Mouse (Mus musculus) forebrain, embryonic 15.5 days (tissue): Measurements from ENCODE around the gene Wdr4. TPM values are rescaled to one million over a fixed set of nuclear protein-coding genes. Genes with fewer than 3 reads are reported as not detected.

Experiments used
- ATAC-seq: fragments of 200-750 bp; cut with Nextera tagmentation; replicated peaks from 2 replicates; pipeline ENCODE4 v1.8.0; 2017; ENCODE audit warnings: mild to moderate bottlenecking, moderate TSS enrichment, moderate library complexity
- H3K27ac ChIP-seq: fragments of 300-500 bp; sonication (generic); replicated peaks from 2 replicates; pipeline ENCODE4 v1.5.1; 2015; ENCODE audit warnings: mild to moderate bottlenecking, inconsistent platforms
- H3K27me3 ChIP-seq: fragments of 300-500 bp; sonication (generic); 2 replicates; pipeline ENCODE4 v1.6.1; 2015; ENCODE audit warnings: inconsistent platforms
- H3K36me3 ChIP-seq: fragments of 300-500 bp; sonication (generic); 2 replicates; pipeline ENCODE4 v1.6.1; 2015; ENCODE audit warnings: mild to moderate bottlenecking, inconsistent platforms
- H3K4me1 ChIP-seq: fragments of 300-500 bp; sonication (generic); 2 replicates; pipeline ENCODE4 v1.6.1; 2015; ENCODE audit warnings: inconsistent platforms
- H3K4me2 ChIP-seq: fragments of 300-500 bp; sonication (generic); replicated peaks from 2 replicates; pipeline ENCODE4 v1.6.1; 2015; ENCODE audit warnings: mild to moderate bottlenecking, inconsistent platforms
- H3K4me3 ChIP-seq: fragments of 300-500 bp; sonication (generic); 2 replicates; pipeline ENCODE4 v1.5.1; 2015; ENCODE audit warnings: mild to moderate bottlenecking, inconsistent platforms
- H3K9ac ChIP-seq: fragments of 300-500 bp; sonication (generic); replicated peaks from 2 replicates; pipeline ENCODE4 v1.6.1; 2015; ENCODE audit warnings: mild to moderate bottlenecking, inconsistent platforms
- H3K9me3 ChIP-seq: fragments of 300-500 bp; sonication (generic); 2 replicates; pipeline ENCODE4 v1.6.1; 2016; ENCODE audit warnings: inconsistent platforms
- WGBS: fragments of 180-500 bp; shearing (Covaris S2); methylation state at CpG from one replicate; pipeline ENCODE4 v1.1.7; 2015; ENCODE audit warnings: mixed read lengths; 5-methylcytosine and 5-hydroxymethylcytosine counted together
- polyA plus RNA-seq: library from polyadenylated mRNA; unstranded; fragments of >200 nt; fragmentation: Nextera tagmentation; extraction: Ambion mirVana; gene quantifications from 2 replicates; pipeline ENCODE4 v1.2.1, GENCODE M21; 2015

Gene Wdr4
- polyA plus RNA-seq, 1 experiment from 2014 or later: 41.5 TPM

- Histone ChIP-seq H3K9ac (no peak overlapping the region), H3K4me3 (no peak overlapping the region), H3K27ac (no peak overlapping the region), H3K4me2 (no peak overlapping the region), H3K4me1 (no peaks in the 10 kb centered on the region), H3K36me3 (peaks cover 14% of the 10 kb centered on the region), H3K27me3 (no peaks in the 10 kb centered on the region), H3K9me3 (no peaks in the 10 kb centered on the region)
- WGBS: 64% methylated on average over 11 of the region's 11 CpGs
- ATAC-seq: no peak
These were observed 40.5 kb downstream of the Wdr4 start for GRCm38 (mm10) chr17:31479108-31479844.

- Histone ChIP-seq H3K27me3 (no peaks in the 10 kb centered on the region), H3K4me3 (no peak overlapping the region), H3K9ac (no peak overlapping the region), H3K4me2 (no peak overlapping the region), H3K27ac (no peak overlapping the region), H3K4me1 (no peaks in the 10 kb centered on the region), H3K36me3 (peaks cover 20% of the 10 kb centered on the region), H3K9me3 (no peaks in the 10 kb centered on the region)
- no peak for ATAC-seq
- WGBS: 78% methylated on average over 7 of the region's 7 CpGs
These were observed 41.2 kb downstream of the Wdr4 start for GRCm38 (mm10) chr17:31478606-31479005.

GRCm38 (mm10) chr17:31474388-31474787, 45.4 kb downstream of the Wdr4 start:
- Histone ChIP-seq H3K9me3 (no peaks in the 10 kb centered on the region), H3K27ac (no peak overlapping the region), H3K4me1 (peaks cover 8% of the 10 kb centered on the region), H3K27me3 (no peaks in the 10 kb centered on the region), H3K4me2 (no peak overlapping the region), H3K36me3 (peaks cover 54% of the 10 kb centered on the region), H3K4me3 (no peak overlapping the region), H3K9ac (no peak overlapping the region)
- 82% methylated on average over 6 of the region's 6 CpGs for WGBS
- no peak for ATAC-seq

- peaks cover 83% of the 10 kb centered on the region for H3K36me3 ChIP-seq
- 36% methylated on average over 5 of the region's 5 CpGs for WGBS
- H3K9me3 ChIP-seq: no peaks in the 10 kb centered on the region
- ATAC-seq: peak; percentile 60
- H3K27ac ChIP-seq: no peak overlapping the region
- no peak overlapping the region for H3K4me2 ChIP-seq
- H3K9ac ChIP-seq: no peak overlapping the region
- peaks cover 8% of the 10 kb centered on the region for H3K4me1 ChIP-seq
- H3K4me3 ChIP-seq: no peak overlapping the region
- H3K27me3 ChIP-seq: no peaks in the 10 kb centered on the region
These were observed 48.9 kb downstream of the Wdr4 start for GRCm38 (mm10) chr17:31470766-31471418.

- ATAC-seq: no peak
- no peak overlapping the region for H3K9ac ChIP-seq
- H3K4me1 ChIP-seq: peaks cover 8% of the 10 kb centered on the region
- no peak overlapping the region for H3K4me3 ChIP-seq
- no peak overlapping the region for H3K4me2 ChIP-seq
- H3K9me3 ChIP-seq: no peaks in the 10 kb centered on the region
- no peak overlapping the region for H3K27ac ChIP-seq
- no peaks in the 10 kb centered on the region for H3K27me3 ChIP-seq
- H3K36me3 ChIP-seq: peaks cover 79% of the 10 kb centered on the region
- 84% methylated on average over 5 of the region's 5 CpGs for WGBS
These were observed 51.3 kb downstream of the Wdr4 start for GRCm38 (mm10) chr17:31468496-31468895.

GRCm38 (mm10) chr17:31466854-31467253, 52.9 kb downstream of the Wdr4 start:
- Histone ChIP-seq H3K9ac (no peak overlapping the region), H3K36me3 (peaks cover 80% of the 10 kb centered on the region), H3K4me1 (peaks cover 8% of the 10 kb centered on the region), H3K4me3 (no peak overlapping the region), H3K27me3 (no peaks in the 10 kb centered on the region), H3K4me2 (no peak overlapping the region), H3K27ac (no peak overlapping the region), H3K9me3 (no peaks in the 10 kb centered on the region)
- no peak for ATAC-seq
- WGBS: 92% methylated on average over 3 of the region's 3 CpGs

- Histone ChIP-seq H3K9ac (no peak overlapping the region), H3K4me3 (no peak overlapping the region), H3K4me1 (peaks cover 1% of the 10 kb centered on the region; the same call in 1 of the 2 replicates), H3K27ac (no peak overlapping the region), H3K36me3 (peaks cover 72% of the 10 kb centered on the region), H3K27me3 (no peaks in the 10 kb centered on the region), H3K9me3 (no peaks in the 10 kb centered on the region), H3K4me2 (no peak overlapping the region)
- no peak for ATAC-seq
- WGBS: 84% methylated on average over 2 of the region's 2 CpGs
These were observed 57.3 kb downstream of the Wdr4 start for GRCm38 (mm10) chr17:31462506-31462905.

- Histone ChIP-seq H3K4me2 (no peak overlapping the region), H3K27me3 (no peaks in the 10 kb centered on the region), H3K9me3 (no peaks in the 10 kb centered on the region), H3K27ac (no peak overlapping the region), H3K4me1 (peaks cover 10% of the 10 kb centered on the region; the same call in 1 of the 2 replicates), H3K36me3 (peaks cover 63% of the 10 kb centered on the region), H3K4me3 (no peak overlapping the region), H3K9ac (no peak overlapping the region)
- 60% methylated on average over 4 of the region's 4 CpGs for WGBS
- ATAC-seq: no peak
These were observed 59.4 kb downstream of the Wdr4 start for GRCm38 (mm10) chr17:31460416-31460815.

GRCm38 (mm10) chr17:31456723-31457567, 62.8 kb downstream of the Wdr4 start:
- H3K27ac ChIP-seq: peak overlapping the region; percentile 79
- peaks cover 10% of the 10 kb centered on the region; the same call in 1 of the 2 replicates for H3K4me1 ChIP-seq
- no peaks in the 10 kb centered on the region for H3K27me3 ChIP-seq
- ATAC-seq: peak; percentile 58
- H3K36me3 ChIP-seq: peaks cover 45% of the 10 kb centered on the region
- no peak overlapping the region for H3K9ac ChIP-seq
- WGBS: 72% methylated on average over 18 of the region's 18 CpGs
- H3K4me3 ChIP-seq: no peak overlapping the region
- no peak overlapping the region for H3K4me2 ChIP-seq
- no peaks in the 10 kb centered on the region for H3K9me3 ChIP-seq

- peaks cover 29% of the 10 kb centered on the region for H3K4me1 ChIP-seq
- no peak for ATAC-seq
- H3K9me3 ChIP-seq: no peaks in the 10 kb centered on the region
- H3K4me3 ChIP-seq: no peak overlapping the region
- H3K27ac ChIP-seq: no peak overlapping the region
- peaks cover 23% of the 10 kb centered on the region; the same call in 1 of the 2 replicates for H3K36me3 ChIP-seq
- no peak overlapping the region for H3K9ac ChIP-seq
- WGBS: 92% methylated on average over 9 of the region's 9 CpGs
- no peaks in the 10 kb centered on the region for H3K27me3 ChIP-seq
- no peak overlapping the region for H3K4me2 ChIP-seq
These were observed 65.7 kb downstream of the Wdr4 start for GRCm38 (mm10) chr17:31454056-31454455.

GRCm38 (mm10) chr17:31453476-31453875, 66.3 kb downstream of the Wdr4 start:
- Histone ChIP-seq H3K27ac (no peak overlapping the region), H3K36me3 (peaks cover 19% of the 10 kb centered on the region; the same call in 1 of the 2 replicates), H3K27me3 (no peaks in the 10 kb centered on the region), H3K9me3 (no peaks in the 10 kb centered on the region), H3K4me1 (peaks cover 29% of the 10 kb centered on the region), H3K4me3 (no peak overlapping the region), H3K4me2 (no peak overlapping the region), H3K9ac (no peak overlapping the region)
- 90% methylated on average over 3 of the region's 3 CpGs for WGBS
- no peak for ATAC-seq

GRCm38 (mm10) chr17:31452816-31453215, 67.0 kb downstream of the Wdr4 start:
- WGBS: 85% methylated on average over 2 of the region's 2 CpGs
- H3K4me1 ChIP-seq: peaks cover 29% of the 10 kb centered on the region
- peaks cover 18% of the 10 kb centered on the region; the same call in 1 of the 2 replicates for H3K36me3 ChIP-seq
- H3K4me2 ChIP-seq: no peak overlapping the region
- no peaks in the 10 kb centered on the region for H3K27me3 ChIP-seq
- H3K4me3 ChIP-seq: no peak overlapping the region
- ATAC-seq: no peak
- H3K9ac ChIP-seq: no peak overlapping the region
- H3K27ac ChIP-seq: no peak overlapping the region
- no peaks in the 10 kb centered on the region for H3K9me3 ChIP-seq
